Mouse (Mus musculus): Measurements from ENCODE around the gene Blvrb. TPM values are rescaled to one million over a fixed set of nuclear protein-coding genes. Genes with fewer than 3 reads are reported as not detected.

Blvrb gene
- total and polyA plus RNA-seq, 2 experiments from 2014 or later: 33.3 to 59.7 TPM

GRCm38 (mm10) chr7:27478561-27478960, 30.8 kb downstream of the Blvrb start:
- no peak overlapping the region for H3K9ac ChIP-seq (replicated peaks; ENCODE audit: low read depth, low read length)
- no peak for DNase-seq (ENCODE audit: low spot score)
- H3K9me3 ChIP-seq (replicated peaks; ENCODE audit: control insufficient read depth, low read length): no peaks in the 10 kb centered on the region
- H3K36me3 ChIP-seq (replicated peaks; ENCODE audit: control insufficient read depth, insufficient read depth, low read length): peaks cover 22% of the 10 kb centered on the region
- ATAC-seq (ENCODE audit: insufficient read depth, low read depth): no peak
- no peak for TF ChIP-seq EP300 (IDR thresholded peaks at IDR 0.05; ENCODE audit: low read depth)
- TF ChIP-seq CTCF (IDR thresholded peaks at IDR 0.05; ENCODE audit: low read depth): no peak
- H3K27ac ChIP-seq (ENCODE audit: low read depth): no peak overlapping the region
- H3K4me2 ChIP-seq (ENCODE audit: low read depth, low read length): no peak overlapping the region
- no peaks in the 10 kb centered on the region for H3K27me3 ChIP-seq (ENCODE audit: control insufficient read depth, insufficient read depth, low read length)
- H3K4me1 ChIP-seq (ENCODE audit: control insufficient read depth, insufficient read depth): peaks cover 12% of the 10 kb centered on the region; the same call in 1 of the 2 replicates
- H3K4me3 ChIP-seq (ENCODE audit: low read depth, low read length): no peak overlapping the region
- WGBS: 72% methylated on average over 7 of the region's 7 CpGs

DNA sequence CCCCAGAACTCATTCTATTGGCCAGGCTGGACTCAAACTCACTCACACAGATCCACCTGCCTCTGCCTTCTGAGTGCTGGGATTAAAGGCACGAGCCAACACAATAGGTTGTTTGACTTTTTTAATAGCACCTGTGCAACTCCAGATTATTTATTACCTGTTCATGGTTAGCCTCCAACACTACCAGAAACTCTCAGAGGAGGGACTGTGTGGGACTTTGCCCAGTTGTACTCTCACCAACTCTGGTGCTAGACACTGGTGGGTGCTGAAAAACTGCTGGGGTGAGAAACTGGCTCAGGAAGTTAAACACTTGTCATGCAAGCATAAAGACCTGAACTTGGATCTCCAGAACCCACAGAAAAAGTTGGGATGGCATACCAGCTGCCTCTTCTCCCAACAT, 32.0 kb downstream of the Blvrb start:
- H3K27me3 ChIP-seq (ENCODE audit: control insufficient read depth, insufficient read depth, low read length): no peaks in the 10 kb centered on the region
- WGBS: 92% methylated on average over 1 of the region's 1 CpGs
- H3K27ac ChIP-seq (ENCODE audit: low read depth): no peak overlapping the region
- H3K9me3 ChIP-seq (replicated peaks; ENCODE audit: control insufficient read depth, low read length): no peaks in the 10 kb centered on the region
- no peak overlapping the region for H3K4me3 ChIP-seq (ENCODE audit: low read depth, low read length)
- no peak overlapping the region for H3K9ac ChIP-seq (replicated peaks; ENCODE audit: low read depth, low read length)
- H3K36me3 ChIP-seq (replicated peaks; ENCODE audit: control insufficient read depth, insufficient read depth, low read length): peaks cover 22% of the 10 kb centered on the region
- TF ChIP-seq CTCF (IDR thresholded peaks at IDR 0.05; ENCODE audit: low read depth) (no peak), EP300 (IDR thresholded peaks at IDR 0.05; ENCODE audit: low read depth) (no peak)
- no peak overlapping the region for H3K4me2 ChIP-seq (ENCODE audit: low read depth, low read length)
- DNase-seq (ENCODE audit: low spot score): no peak
- ATAC-seq (ENCODE audit: insufficient read depth, low read depth): no peak
- peaks cover 12% of the 10 kb centered on the region; the same call in 1 of the 2 replicates for H3K4me1 ChIP-seq (ENCODE audit: control insufficient read depth, insufficient read depth)

GRCm38 (mm10) chr7:27480506-27480905, 32.7 kb downstream of the Blvrb start:
- Histone ChIP-seq H3K4me2 (ENCODE audit: low read depth, low read length) (no peak overlapping the region), H3K9ac (replicated peaks; ENCODE audit: low read depth, low read length) (no peak overlapping the region), H3K36me3 (replicated peaks; ENCODE audit: control insufficient read depth, insufficient read depth, low read length) (peaks cover 22% of the 10 kb centered on the region), H3K27ac (ENCODE audit: low read depth) (peak overlapping the region; percentile 76), H3K9me3 (replicated peaks; ENCODE audit: control insufficient read depth, low read length) (no peaks in the 10 kb centered on the region), H3K27me3 (ENCODE audit: control insufficient read depth, insufficient read depth, low read length) (no peaks in the 10 kb centered on the region), H3K4me1 (ENCODE audit: control insufficient read depth, insufficient read depth) (peaks cover 6% of the 10 kb centered on the region; the same call in 1 of the 2 replicates), H3K4me3 (ENCODE audit: low read depth, low read length) (no peak overlapping the region)
- TF ChIP-seq EP300 (IDR thresholded peaks at IDR 0.05; ENCODE audit: low read depth): no peak
- TF ChIP-seq CTCF (IDR thresholded peaks at IDR 0.05; ENCODE audit: low read depth): no peak
- 74% methylated on average over 3 of the region's 3 CpGs for WGBS
- DNase-seq (ENCODE audit: low spot score) (no peak), ATAC-seq (ENCODE audit: insufficient read depth, low read depth) (no peak)

- H3K4me3 ChIP-seq (ENCODE audit: low read depth, low read length): peak overlapping the region; percentile 38
- no peaks in the 10 kb centered on the region for H3K27me3 ChIP-seq (ENCODE audit: control insufficient read depth, insufficient read depth, low read length)
- WGBS: 16% methylated on average over 11 of the region's 11 CpGs
- H3K36me3 ChIP-seq (replicated peaks; ENCODE audit: control insufficient read depth, insufficient read depth, low read length): peaks cover 22% of the 10 kb centered on the region
- H3K9me3 ChIP-seq (replicated peaks; ENCODE audit: control insufficient read depth, low read length): no peaks in the 10 kb centered on the region
- TF ChIP-seq CTCF (IDR thresholded peaks at IDR 0.05; ENCODE audit: low read depth) (no peak), EP300 (IDR thresholded peaks at IDR 0.05; ENCODE audit: low read depth) (no peak)
- H3K9ac ChIP-seq (replicated peaks; ENCODE audit: low read depth, low read length): peak overlapping the region; percentile 27
- H3K27ac ChIP-seq (ENCODE audit: low read depth): peak overlapping the region; percentile 76
- DNase-seq (ENCODE audit: low spot score) (no peak), ATAC-seq (ENCODE audit: insufficient read depth, low read depth) (no peak)
- H3K4me1 ChIP-seq (ENCODE audit: control insufficient read depth, insufficient read depth): peaks cover 9% of the 10 kb centered on the region; the same call in 1 of the 2 replicates
- peak overlapping the region; percentile 65 for H3K4me2 ChIP-seq (ENCODE audit: low read depth, low read length)
These were observed 33.3 kb downstream of the Blvrb start for GRCm38 (mm10) chr7:27480927-27481626.

- Histone ChIP-seq H3K27me3 (ENCODE audit: control insufficient read depth, insufficient read depth, low read length) (no peaks in the 10 kb centered on the region), H3K4me1 (ENCODE audit: control insufficient read depth, insufficient read depth) (peaks cover 8% of the 10 kb centered on the region; the same call in 1 of the 2 replicates), H3K36me3 (replicated peaks; ENCODE audit: control insufficient read depth, insufficient read depth, low read length) (peaks cover 17% of the 10 kb centered on the region), H3K4me2 (ENCODE audit: low read depth, low read length) (peak overlapping the region; percentile 65), H3K9ac (replicated peaks; ENCODE audit: low read depth, low read length) (peak overlapping the region; percentile 27), H3K4me3 (ENCODE audit: low read depth, low read length) (peak overlapping the region; percentile 38), H3K27ac (ENCODE audit: low read depth) (peak overlapping the region; percentile 76), H3K9me3 (replicated peaks; ENCODE audit: control insufficient read depth, low read length) (no peaks in the 10 kb centered on the region)
- WGBS: 0% methylated on average over 7 of the region's 12 CpGs
- ATAC-seq (ENCODE audit: insufficient read depth, low read depth) (peak; percentile 96), DNase-seq (ENCODE audit: low spot score) (peak; percentile 91)
- TF ChIP-seq EP300 (IDR thresholded peaks at IDR 0.05; ENCODE audit: low read depth) (0 out of 2 replicates have a peak, but pooled peaks have one; percentile 60), CTCF (IDR thresholded peaks at IDR 0.05; ENCODE audit: low read depth) (no peak)
These were observed 33.8 kb downstream of the Blvrb start for GRCm38 (mm10) chr7:27481627-27481969.
